Mouse (Mus musculus) hindbrain, embryonic 14.5 days (tissue): Measurements from ENCODE around the gene Zfp91. TPM values are rescaled to one million over a fixed set of nuclear protein-coding genes. Genes with fewer than 3 reads are reported as not detected.
A peak's percentile ranks its signal among the peaks of the same experiment; 100 is the strongest.

Source experiments
- ATAC-seq: fragments of 200-750 bp; cut with Nextera tagmentation; 2 replicates; pipeline ENCODE4 v1.8.0; 2017; ENCODE audit warnings: moderate number of reproducible peaks, mild to moderate bottlenecking, moderate TSS enrichment, moderate library complexity; ENCODE audit not compliant: low FRiP score
- DNase-seq: peaks from one replicate; pipeline ENCODE4 v3.0.0-alpha.2; 2015; ENCODE audit warnings: low spot score
- H3K27ac ChIP-seq: fragments of 300-500 bp; sonication (generic); 2 replicates; pipeline ENCODE4 v1.5.1; 2014; ENCODE audit warnings: mild to moderate bottlenecking, moderate library complexity
- H3K27me3 ChIP-seq: fragments of 300-500 bp; sonication (generic); 2 replicates; pipeline ENCODE4 v1.6.1; 2014; ENCODE audit warnings: mild to moderate bottlenecking, low read length, mixed read lengths; ENCODE audit not compliant: control insufficient read depth, insufficient read depth
- H3K36me3 ChIP-seq: fragments of 300-500 bp; sonication (generic); replicated peaks from 2 replicates; pipeline ENCODE4 v1.6.1; 2014; ENCODE audit not compliant: control insufficient read depth, insufficient read depth
- H3K4me1 ChIP-seq: fragments of 300-500 bp; sonication (generic); replicated peaks from 2 replicates; pipeline ENCODE4 v1.6.1; 2014; ENCODE audit warnings: antibody characterized with exemption, low read length, mixed read lengths; ENCODE audit not compliant: control insufficient read depth, insufficient read depth
- H3K4me2 ChIP-seq: fragments of 300-500 bp; sonication (generic); replicated peaks from 2 replicates; pipeline ENCODE4 v1.6.1; 2014; ENCODE audit warnings: mild to moderate bottlenecking, moderate library complexity
- H3K4me3 ChIP-seq: fragments of 300-500 bp; sonication (generic); replicated peaks from 2 replicates; pipeline ENCODE4 v1.5.1; 2014; ENCODE audit warnings: mild to moderate bottlenecking, low read length
- H3K9ac ChIP-seq: fragments of 300-500 bp; sonication (generic); 2 replicates; pipeline ENCODE4 v1.6.1; 2014
- H3K9me3 ChIP-seq: fragments of 300-500 bp; sonication (generic); 2 replicates; pipeline ENCODE4 v1.6.1; 2016; ENCODE audit warnings: low read length; ENCODE audit not compliant: control insufficient read depth
- WGBS: fragments of 180-500 bp; shearing (Covaris S2); extraction: QIAGEN DNeasy Blood & Tissue Kit; methylation state at CpG from one replicate; pipeline ENCODE4 v1.1.7; 2014; 5-methylcytosine and 5-hydroxymethylcytosine counted together
- polyA plus RNA-seq: library from polyadenylated mRNA; unstranded; fragments of >200 nt; fragmentation: Nextera tagmentation; extraction: Ambion mirVana; gene quantifications from 2 replicates; pipeline ENCODE4 v1.2.1, GENCODE M21; 2014

The Zfp91 gene
- 8.5 and 9.6 TPM in 2 replicates for polyA plus RNA-seq

- DNase-seq = peak; percentile 98
- Histone ChIP-seq H3K9me3 (no peaks in the 10 kb centered on the region), H3K4me3 (peak within 1 kb of the TSS; percentile 90), H3K4me2 (peak within 1 kb of the TSS; percentile 71), H3K9ac (peak within 1 kb of the TSS; percentile 95), H3K4me1 (peaks cover 18% of the 10 kb centered on the region; the same call in 1 of the 2 replicates), H3K27ac (peak within 1 kb of the TSS; percentile 99), H3K27me3 (no peaks in the 10 kb centered on the region), H3K36me3 (no peaks in the 10 kb centered on the region)
- under 1% methylated on average over 65 of the region's 76 CpGs for WGBS
- ATAC-seq = peak; percentile 95
Observed at GRCm38 (mm10) chr19:12795511-12796327, at the start of gene Zfp91, which contains the start of gene Lpxn. Gene Zfp91, minus strand, starts transcription at chr19:12796126. Gene Lpxn, plus strand, starts transcription at chr19:12796193.

- 85% methylated on average over 1 of the region's 1 CpGs for WGBS
- ATAC-seq = no peak
- no peak overlapping the region for H3K9ac ChIP-seq
Observed at GRCm38 (mm10) chr19:12838507-12838906, 42.6 kb upstream of the Zfp91 start.

GRCm38 (mm10) chr19:12833625-12834024 lies 37.7 kb upstream of the Zfp91 start:
- ATAC-seq (no peak), DNase-seq (no peak)
- no peak overlapping the region for H3K27ac ChIP-seq
- 86% methylated on average over 3 of the region's 3 CpGs for WGBS
- no peaks in the 10 kb centered on the region for H3K36me3 ChIP-seq
- H3K4me1 ChIP-seq = no peaks in the 10 kb centered on the region
- no peaks in the 10 kb centered on the region for H3K9me3 ChIP-seq
- no peaks in the 10 kb centered on the region for H3K27me3 ChIP-seq
- no peak overlapping the region for H3K4me2 ChIP-seq
- no peak overlapping the region for H3K9ac ChIP-seq
- H3K4me3 ChIP-seq = no peak overlapping the region

More at GRCm38 (mm10) chr19:12838507-12838906, 42.6 kb upstream of the Zfp91 start:
- H3K27me3 ChIP-seq = no peaks in the 10 kb centered on the region
- no peaks in the 10 kb centered on the region for H3K9me3 ChIP-seq
- H3K4me2 ChIP-seq = no peak overlapping the region
- no peak overlapping the region for H3K4me3 ChIP-seq
- no peak for DNase-seq
- no peaks in the 10 kb centered on the region for H3K4me1 ChIP-seq
- H3K36me3 ChIP-seq = no peaks in the 10 kb centered on the region
- H3K27ac ChIP-seq = no peak overlapping the region

- H3K9me3 ChIP-seq = no peaks in the 10 kb centered on the region
- no peak overlapping the region for H3K27ac ChIP-seq
- H3K9ac ChIP-seq = no peak overlapping the region
- no peak overlapping the region for H3K4me3 ChIP-seq
- H3K27me3 ChIP-seq = no peaks in the 10 kb centered on the region
- H3K4me2 ChIP-seq = no peak overlapping the region
- 82% methylated on average over 1 of the region's 1 CpGs for WGBS
- ATAC-seq (no peak), DNase-seq (no peak)
- H3K4me1 ChIP-seq = no peaks in the 10 kb centered on the region
- no peaks in the 10 kb centered on the region for H3K36me3 ChIP-seq
Observed at GRCm38 (mm10) chr19:12831559-12831958, 35.6 kb upstream of the Zfp91 start.

- ATAC-seq (no peak), DNase-seq (no peak)
Observed at GRCm38 (mm10) chr19:12830823-12831430, 35.0 kb upstream of the Zfp91 start.

GRCm38 (mm10) chr19:12824549-12824948 lies 28.6 kb upstream of the Zfp91 start:
- no peaks in the 10 kb centered on the region for H3K27me3 ChIP-seq
- H3K36me3 ChIP-seq = no peaks in the 10 kb centered on the region
- H3K27ac ChIP-seq = no peak overlapping the region
- 71% methylated on average over 4 of the region's 4 CpGs for WGBS
- no peak overlapping the region for H3K9ac ChIP-seq
- H3K4me3 ChIP-seq = no peak overlapping the region
- ATAC-seq = no peak
- DNase-seq = no peak
- no peaks in the 10 kb centered on the region for H3K9me3 ChIP-seq
- H3K4me1 ChIP-seq = no peaks in the 10 kb centered on the region
- H3K4me2 ChIP-seq = no peak overlapping the region

More at GRCm38 (mm10) chr19:12830823-12831430, 35.0 kb upstream of the Zfp91 start:
- H3K4me3 ChIP-seq = no peak overlapping the region
- H3K9me3 ChIP-seq = no peaks in the 10 kb centered on the region
- no peaks in the 10 kb centered on the region for H3K4me1 ChIP-seq
- H3K27me3 ChIP-seq = no peaks in the 10 kb centered on the region
- H3K4me2 ChIP-seq = no peak overlapping the region
- WGBS = 73% methylated on average over 2 of the region's 2 CpGs
- H3K27ac ChIP-seq = no peak overlapping the region
- H3K36me3 ChIP-seq = no peaks in the 10 kb centered on the region
- no peak overlapping the region for H3K9ac ChIP-seq

GRCm38 (mm10) chr19:12820383-12820782 lies 24.5 kb upstream of the Zfp91 start:
- Histone ChIP-seq H3K4me2 (no peak overlapping the region), H3K27me3 (no peaks in the 10 kb centered on the region), H3K27ac (no peak overlapping the region), H3K36me3 (no peaks in the 10 kb centered on the region), H3K9ac (no peak overlapping the region), H3K9me3 (no peaks in the 10 kb centered on the region), H3K4me1 (no peaks in the 10 kb centered on the region), H3K4me3 (no peak overlapping the region)
- 34% methylated on average over 4 of the region's 4 CpGs for WGBS
- ATAC-seq (no peak), DNase-seq (peak; percentile 75)

GRCm38 (mm10) chr19:12818507-12818906 lies 22.6 kb upstream of the Zfp91 start:
- H3K27ac ChIP-seq = no peak overlapping the region
- H3K27me3 ChIP-seq = no peaks in the 10 kb centered on the region
- no peak for ATAC-seq
- H3K4me3 ChIP-seq = no peak overlapping the region
- no peaks in the 10 kb centered on the region for H3K4me1 ChIP-seq
- no peak overlapping the region for H3K4me2 ChIP-seq
- H3K36me3 ChIP-seq = no peaks in the 10 kb centered on the region
- H3K9me3 ChIP-seq = no peaks in the 10 kb centered on the region
- DNase-seq = no peak
- 92% methylated on average over 1 of the region's 1 CpGs for WGBS
- no peak overlapping the region for H3K9ac ChIP-seq

- Histone ChIP-seq H3K27ac (no peak overlapping the region), H3K27me3 (no peaks in the 10 kb centered on the region), H3K36me3 (no peaks in the 10 kb centered on the region), H3K4me3 (no peak overlapping the region), H3K4me1 (no peaks in the 10 kb centered on the region), H3K9ac (no peak overlapping the region), H3K9me3 (no peaks in the 10 kb centered on the region), H3K4me2 (no peak overlapping the region)
- WGBS = 89% methylated on average over 1 of the region's 1 CpGs
- DNase-seq (no peak), ATAC-seq (no peak)
Observed at GRCm38 (mm10) chr19:12813883-12814282, 18.0 kb upstream of the Zfp91 start.
